Mouse (Mus musculus): ENCODE measurements around the gene Pex3. TPM values are rescaled to one million over a fixed set of nuclear protein-coding genes. Genes with fewer than 3 reads are reported as not detected.

Gene Pex3
- polyA plus RNA-seq, 1 experiment from 2014 or later, result 33.8 TPM

GRCm38 (mm10) chr10:13500938-13501496 is 51.9 kb downstream of the Pex3 start:
- H3K4me2 ChIP-seq (ENCODE audit: low read length), result peak overlapping the region; percentile 62
- under 1% methylated on average over 30 of the region's 30 CpGs for WGBS
- peak overlapping the region; percentile 59 for H3K4me3 ChIP-seq (replicated peaks; ENCODE audit: low read length)
- H3K4me1 ChIP-seq (replicated peaks; ENCODE audit: control insufficient read depth, insufficient read depth, low read length), result peaks cover 4% of the 10 kb centered on the region; the same call in 1 of the 2 replicates
- H3K9me3 ChIP-seq (ENCODE audit: control insufficient read depth, low read length), result no peaks in the 10 kb centered on the region
- ATAC-seq, result peak; percentile 91
- H3K27ac ChIP-seq (ENCODE audit: low read length), result no peak overlapping the region
- no peaks in the 10 kb centered on the region for H3K27me3 ChIP-seq (replicated peaks; ENCODE audit: control insufficient read depth, insufficient read depth, low read length)
- H3K36me3 ChIP-seq (ENCODE audit: control insufficient read depth, insufficient read depth), result no peaks in the 10 kb centered on the region
- peak overlapping the region; percentile 69 for H3K9ac ChIP-seq (replicated peaks; ENCODE audit: low read depth, low read length)

- peak overlapping the region; percentile 62 for H3K4me2 ChIP-seq (ENCODE audit: low read length)
- H3K9ac ChIP-seq (replicated peaks; ENCODE audit: low read depth, low read length), result peak overlapping the region; percentile 69
- peaks cover 4% of the 10 kb centered on the region; the same call in 1 of the 2 replicates for H3K4me1 ChIP-seq (replicated peaks; ENCODE audit: control insufficient read depth, insufficient read depth, low read length)
- ATAC-seq, result no peak
- H3K27me3 ChIP-seq (replicated peaks; ENCODE audit: control insufficient read depth, insufficient read depth, low read length), result no peaks in the 10 kb centered on the region
- H3K27ac ChIP-seq (ENCODE audit: low read length), result no peak overlapping the region
- no peaks in the 10 kb centered on the region for H3K9me3 ChIP-seq (ENCODE audit: control insufficient read depth, low read length)
- H3K4me3 ChIP-seq (replicated peaks; ENCODE audit: low read length), result peak overlapping the region; percentile 59
- no peaks in the 10 kb centered on the region for H3K36me3 ChIP-seq (ENCODE audit: control insufficient read depth, insufficient read depth)
- WGBS, result 53% methylated on average over 9 of the region's 9 CpGs
These were observed 52.5 kb downstream of the Pex3 start for GRCm38 (mm10) chr10:13500473-13500872.

DNA sequence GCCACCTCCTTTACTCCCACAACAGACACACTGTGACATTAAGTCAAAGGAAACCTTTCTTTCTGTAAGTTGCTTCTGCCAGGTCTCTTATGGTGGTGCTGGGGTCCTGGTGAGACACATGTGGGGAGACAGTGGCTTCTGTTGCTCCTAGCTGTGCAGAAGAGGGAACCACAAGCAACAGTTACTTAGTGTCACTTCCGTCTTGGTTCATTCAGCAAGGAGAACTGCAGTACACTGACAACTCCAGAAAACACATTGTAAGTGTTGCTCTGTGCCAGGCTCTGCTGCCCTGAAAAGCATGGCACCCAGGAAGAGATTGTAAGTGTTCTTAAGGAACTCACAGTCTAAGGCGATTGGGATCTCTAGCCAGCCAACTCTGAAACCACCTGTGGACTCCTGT is 53.6 kb downstream of the Pex3 start, which contains the start of gene Fuca2:
Gene Fuca2 (plus strand): TSS at position 210 of the 400 bp plus-strand sequence.
- Histone ChIP-seq H3K36me3 (ENCODE audit: control insufficient read depth, insufficient read depth) (no peaks in the 10 kb centered on the region), H3K4me3 (replicated peaks; ENCODE audit: low read length) (no peak within 1 kb of the TSS), H3K27me3 (replicated peaks; ENCODE audit: control insufficient read depth, insufficient read depth, low read length) (no peaks in the 10 kb centered on the region), H3K9ac (replicated peaks; ENCODE audit: low read depth, low read length) (no peak within 1 kb of the TSS), H3K4me2 (ENCODE audit: low read length) (no peak within 1 kb of the TSS), H3K9me3 (ENCODE audit: control insufficient read depth, low read length) (no peaks in the 10 kb centered on the region), H3K4me1 (replicated peaks; ENCODE audit: control insufficient read depth, insufficient read depth, low read length) (peaks cover 4% of the 10 kb centered on the region; the same call in 1 of the 2 replicates), H3K27ac (ENCODE audit: low read length) (no peak within 1 kb of the TSS)
- WGBS, result 81% methylated on average over 2 of the region's 2 CpGs
- ATAC-seq, result no peak

- Histone ChIP-seq H3K4me3 (replicated peaks; ENCODE audit: low read length) (no peak overlapping the region), H3K27ac (ENCODE audit: low read length) (no peak overlapping the region), H3K36me3 (ENCODE audit: control insufficient read depth, insufficient read depth) (no peaks in the 10 kb centered on the region), H3K27me3 (replicated peaks; ENCODE audit: control insufficient read depth, insufficient read depth, low read length) (no peaks in the 10 kb centered on the region), H3K9ac (replicated peaks; ENCODE audit: low read depth, low read length) (no peak overlapping the region), H3K9me3 (ENCODE audit: control insufficient read depth, low read length) (no peaks in the 10 kb centered on the region), H3K4me2 (ENCODE audit: low read length) (no peak overlapping the region), H3K4me1 (replicated peaks; ENCODE audit: control insufficient read depth, insufficient read depth, low read length) (peaks cover 4% of the 10 kb centered on the region; the same call in 1 of the 2 replicates)
- WGBS, result 92% methylated on average over 3 of the region's 3 CpGs
- no peak for ATAC-seq
These were observed 56.6 kb downstream of the Pex3 start for GRCm38 (mm10) chr10:13496315-13496714.

GRCm38 (mm10) chr10:13493978-13494686 is 58.8 kb downstream of the Pex3 start:
- Histone ChIP-seq H3K27me3 (replicated peaks; ENCODE audit: control insufficient read depth, insufficient read depth, low read length) (no peaks in the 10 kb centered on the region), H3K9me3 (ENCODE audit: control insufficient read depth, low read length) (no peaks in the 10 kb centered on the region), H3K9ac (replicated peaks; ENCODE audit: low read depth, low read length) (no peak overlapping the region), H3K36me3 (ENCODE audit: control insufficient read depth, insufficient read depth) (no peaks in the 10 kb centered on the region), H3K4me3 (replicated peaks; ENCODE audit: low read length) (no peak overlapping the region), H3K4me2 (ENCODE audit: low read length) (no peak overlapping the region), H3K27ac (ENCODE audit: low read length) (no peak overlapping the region), H3K4me1 (replicated peaks; ENCODE audit: control insufficient read depth, insufficient read depth, low read length) (no peaks in the 10 kb centered on the region)
- ATAC-seq, result no peak
- 88% methylated on average over 9 of the region's 9 CpGs for WGBS

DNA sequence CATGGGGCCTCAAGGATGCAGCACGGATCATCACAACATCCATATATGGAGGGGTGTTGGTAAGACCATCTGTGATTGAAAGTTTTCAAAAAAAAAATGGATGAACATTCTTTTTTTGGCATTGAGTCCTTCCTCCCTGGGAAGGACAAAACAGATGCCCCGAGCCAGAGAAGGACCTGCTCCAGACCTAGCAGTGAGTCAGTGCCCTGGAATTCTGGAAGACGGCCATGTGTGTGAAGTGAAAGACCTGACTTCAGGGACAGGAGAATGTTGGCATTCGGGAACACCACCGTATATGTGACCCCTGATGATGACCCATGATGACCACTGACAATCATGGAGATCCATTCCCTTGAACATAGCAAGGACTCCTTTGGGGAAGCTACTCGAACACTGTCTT is 63.3 kb downstream of the Pex3 start:
- H3K36me3 ChIP-seq (ENCODE audit: control insufficient read depth, insufficient read depth), result no peaks in the 10 kb centered on the region
- no peak overlapping the region for H3K4me2 ChIP-seq (ENCODE audit: low read length)
- H3K9ac ChIP-seq (replicated peaks; ENCODE audit: low read depth, low read length), result no peak overlapping the region
- WGBS, result 91% methylated on average over 6 of the region's 6 CpGs
- H3K4me3 ChIP-seq (replicated peaks; ENCODE audit: low read length), result no peak overlapping the region
- H3K9me3 ChIP-seq (ENCODE audit: control insufficient read depth, low read length), result no peaks in the 10 kb centered on the region
- no peak for ATAC-seq
- no peak overlapping the region for H3K27ac ChIP-seq (ENCODE audit: low read length)
- no peaks in the 10 kb centered on the region for H3K27me3 ChIP-seq (replicated peaks; ENCODE audit: control insufficient read depth, insufficient read depth, low read length)
- H3K4me1 ChIP-seq (replicated peaks; ENCODE audit: control insufficient read depth, insufficient read depth, low read length), result no peaks in the 10 kb centered on the region

GRCm38 (mm10) chr10:13485958-13486357 is 67.0 kb downstream of the Pex3 start:
- Histone ChIP-seq H3K4me1 (replicated peaks; ENCODE audit: control insufficient read depth, insufficient read depth, low read length) (no peaks in the 10 kb centered on the region), H3K9me3 (ENCODE audit: control insufficient read depth, low read length) (no peaks in the 10 kb centered on the region), H3K4me3 (replicated peaks; ENCODE audit: low read length) (no peak overlapping the region), H3K36me3 (ENCODE audit: control insufficient read depth, insufficient read depth) (no peaks in the 10 kb centered on the region), H3K4me2 (ENCODE audit: low read length) (no peak overlapping the region), H3K9ac (replicated peaks; ENCODE audit: low read depth, low read length) (no peak overlapping the region), H3K27ac (ENCODE audit: low read length) (no peak overlapping the region), H3K27me3 (replicated peaks; ENCODE audit: control insufficient read depth, insufficient read depth, low read length) (no peaks in the 10 kb centered on the region)
- 57% methylated on average over 4 of the region's 4 CpGs for WGBS
- ATAC-seq, result peak; percentile 81

DNA sequence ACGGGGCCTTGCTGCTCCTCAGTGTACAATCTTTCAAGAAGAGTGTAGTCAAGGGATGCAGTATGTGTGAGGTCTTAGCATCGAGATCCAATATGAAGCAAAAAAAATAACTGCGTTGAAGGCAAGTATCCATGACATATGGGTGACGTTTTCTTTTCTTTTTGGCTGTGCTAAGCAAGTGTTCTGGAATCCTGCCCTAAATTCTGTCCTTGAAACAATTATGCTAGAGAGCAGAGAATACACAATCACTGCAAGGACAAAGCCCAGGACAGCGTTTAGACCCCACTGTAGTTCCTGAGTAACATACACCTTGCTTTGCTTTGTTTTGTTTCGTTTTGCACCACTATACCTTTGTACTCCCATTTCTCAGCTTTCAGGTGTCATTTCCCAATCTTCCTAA is 73.6 kb downstream of the Pex3 start:
- Histone ChIP-seq H3K9me3 (ENCODE audit: control insufficient read depth, low read length) (no peaks in the 10 kb centered on the region), H3K4me2 (ENCODE audit: low read length) (no peak overlapping the region), H3K27me3 (replicated peaks; ENCODE audit: control insufficient read depth, insufficient read depth, low read length) (peaks cover 3% of the 10 kb centered on the region), H3K36me3 (ENCODE audit: control insufficient read depth, insufficient read depth) (no peaks in the 10 kb centered on the region), H3K27ac (ENCODE audit: low read length) (no peak overlapping the region), H3K9ac (replicated peaks; ENCODE audit: low read depth, low read length) (no peak overlapping the region), H3K4me1 (replicated peaks; ENCODE audit: control insufficient read depth, insufficient read depth, low read length) (peaks cover 4% of the 10 kb centered on the region), H3K4me3 (replicated peaks; ENCODE audit: low read length) (no peak overlapping the region)
- WGBS, result 83% methylated on average over 6 of the region's 6 CpGs
- ATAC-seq, result no peak

DNA sequence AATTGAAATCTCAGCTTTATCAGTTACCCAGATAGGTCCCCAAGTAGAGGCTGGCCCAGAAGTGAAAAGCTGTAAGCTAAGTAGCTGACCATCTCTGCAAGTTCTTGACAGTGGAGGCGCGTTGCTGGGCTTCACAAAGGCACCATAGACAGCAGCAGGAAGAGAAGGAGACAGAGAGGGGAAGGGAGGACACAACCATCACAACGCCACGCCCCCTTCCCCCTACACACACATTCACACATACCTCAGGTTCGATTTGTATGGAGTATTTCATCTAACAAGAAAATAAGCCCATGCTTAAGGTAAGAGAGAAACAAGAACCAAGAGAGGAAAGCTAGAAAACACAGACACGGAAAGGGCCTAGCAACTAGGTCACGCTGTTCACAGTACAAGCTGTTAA is 77.8 kb downstream of the Pex3 start:
- H3K36me3 ChIP-seq (ENCODE audit: control insufficient read depth, insufficient read depth), result no peaks in the 10 kb centered on the region
- H3K4me3 ChIP-seq (replicated peaks; ENCODE audit: low read length), result no peak overlapping the region
- H3K4me1 ChIP-seq (replicated peaks; ENCODE audit: control insufficient read depth, insufficient read depth, low read length), result peaks cover 12% of the 10 kb centered on the region
- H3K9ac ChIP-seq (replicated peaks; ENCODE audit: low read depth, low read length), result no peak overlapping the region
- H3K27me3 ChIP-seq (replicated peaks; ENCODE audit: control insufficient read depth, insufficient read depth, low read length), result peaks cover 3% of the 10 kb centered on the region
- ATAC-seq, result no peak
- H3K9me3 ChIP-seq (ENCODE audit: control insufficient read depth, low read length), result no peaks in the 10 kb centered on the region
- no peak overlapping the region for H3K4me2 ChIP-seq (ENCODE audit: low read length)
- WGBS, result 33% methylated on average over 7 of the region's 7 CpGs
- no peak overlapping the region for H3K27ac ChIP-seq (ENCODE audit: low read length)
